1 mouse cellular context compared by ENCODE assay signal in genomic region chr9:48389983-48390382, GRCm38 (mm10).
A peak's percentile ranks its signal among the peaks of the same experiment; 100 is the strongest.
TF ChIP-seq lines count a peak whose summit lies in the region.

No protein-coding gene starts in this region.

TF ChIP-seq in CH12.LX, 34 proteins besides CTCF, POLR2A, EP300 and RAD21 (continued from another document):
- TF ChIP-seq JUND (conservative IDR thresholded peaks at IDR 0.05; ENCODE audit: low read depth, low read length) (0 out of 2 replicates have a peak, but pooled peaks have one; percentile 24), NELFE (IDR thresholded peaks at IDR 0.05; ENCODE audit: low read depth, low read length) (no peak)
TF ChIP-seq in CH12.LX: peak in this region for 5.
